Mouse (Mus musculus) hindbrain, embryonic 11.5 days (tissue): ENCODE measurements around the gene Adamtsl3. TPM values are rescaled to one million over a fixed set of nuclear protein-coding genes. Genes with fewer than 3 reads are reported as not detected.

Experiments used
- ATAC-seq: fragments of 200-750 bp; cut with Nextera tagmentation; 2 replicates; pipeline ENCODE4 v1.8.0; 2017; ENCODE audit warnings: mild to moderate bottlenecking, moderate TSS enrichment, moderate library complexity; ENCODE audit not compliant: low FRiP score
- DNase-seq: peaks from one replicate; pipeline ENCODE4 v3.0.0-alpha.2; 2015; ENCODE audit warnings: low spot score
- H3K27ac ChIP-seq: fragments of 300-500 bp; sonication (generic); 2 replicates; pipeline ENCODE4 v1.5.1; 2014; ENCODE audit warnings: mild to moderate bottlenecking, low read depth, low read length
- H3K27me3 ChIP-seq: fragments of 300-500 bp; sonication (generic); 2 replicates; pipeline ENCODE4 v1.6.1; 2014; ENCODE audit warnings: mild to moderate bottlenecking, low read length, moderate library complexity, mixed read lengths; ENCODE audit not compliant: control insufficient read depth, insufficient read depth
- H3K36me3 ChIP-seq: fragments of 300-500 bp; sonication (generic); 2 replicates; pipeline ENCODE4 v1.6.1; 2014; ENCODE audit warnings: mild to moderate bottlenecking, low read length, moderate library complexity, mixed read lengths; ENCODE audit not compliant: control insufficient read depth, insufficient read depth
- H3K4me1 ChIP-seq: fragments of 300-500 bp; sonication (generic); replicated peaks from 2 replicates; pipeline ENCODE4 v1.6.1; 2014; ENCODE audit warnings: low read length, mixed read lengths; ENCODE audit not compliant: control insufficient read depth, insufficient read depth
- H3K4me2 ChIP-seq: fragments of 300-500 bp; sonication (generic); replicated peaks from 2 replicates; pipeline ENCODE4 v1.6.1; 2014; ENCODE audit warnings: mild to moderate bottlenecking, low read depth, low read length
- H3K4me3 ChIP-seq: fragments of 300-500 bp; sonication (generic); 2 replicates; pipeline ENCODE4 v1.5.1; 2014; ENCODE audit warnings: low read depth, low read length
- H3K9ac ChIP-seq: fragments of 300-500 bp; sonication (generic); 2 replicates; pipeline ENCODE4 v1.6.1; 2014; ENCODE audit warnings: low read depth, low read length
- H3K9me3 ChIP-seq: fragments of 300-500 bp; sonication (generic); 2 replicates; pipeline ENCODE4 v1.6.1; 2016; ENCODE audit warnings: low read length; ENCODE audit not compliant: control insufficient read depth
- WGBS: fragments of 180-500 bp; shearing (Covaris S2); extraction: QIAGEN DNeasy Blood & Tissue Kit; methylation state at CpG from one replicate; pipeline ENCODE4 v1.1.7; 2014; 5-methylcytosine and 5-hydroxymethylcytosine counted together
- polyA plus RNA-seq: library from polyadenylated mRNA; unstranded; fragments of >200 nt; fragmentation: Nextera tagmentation; extraction: Ambion mirVana; gene quantifications from 2 replicates; pipeline ENCODE4 v1.2.1, GENCODE M21; 2014

The Adamtsl3 gene
- polyA plus RNA-seq, 1 experiment from 2014 or later = 0.66 TPM

DNA sequence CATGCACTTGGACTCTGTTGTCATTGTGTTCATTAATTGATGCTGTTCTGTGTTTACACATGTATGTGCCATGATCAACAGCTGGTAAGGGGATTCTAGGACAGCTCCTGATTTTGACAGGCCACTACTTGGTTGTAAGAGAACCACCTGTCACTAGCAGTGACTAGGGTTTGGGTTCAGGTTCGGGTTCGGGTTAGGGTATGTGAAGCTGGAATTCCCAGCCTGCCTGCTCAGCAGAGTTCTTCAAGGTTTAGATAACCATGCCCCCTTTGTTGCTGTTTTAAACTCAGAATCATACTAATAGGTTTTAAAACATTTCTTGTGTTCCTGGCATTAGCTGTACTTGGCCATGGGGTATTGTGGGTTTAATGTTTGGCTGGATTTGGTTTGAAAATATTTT is 11.2 kb downstream of the Adamtsl3 start:
- ATAC-seq (no peak), DNase-seq (no peak)
- Histone ChIP-seq H3K36me3 (no peaks in the 10 kb centered on the region), H3K9me3 (no peaks in the 10 kb centered on the region), H3K27ac (no peak overlapping the region), H3K9ac (no peak overlapping the region), H3K4me2 (no peak overlapping the region), H3K4me1 (no peaks in the 10 kb centered on the region), H3K27me3 (no peaks in the 10 kb centered on the region), H3K4me3 (no peak overlapping the region)
- 86% methylated on average over 2 of the region's 2 CpGs for WGBS

DNA sequence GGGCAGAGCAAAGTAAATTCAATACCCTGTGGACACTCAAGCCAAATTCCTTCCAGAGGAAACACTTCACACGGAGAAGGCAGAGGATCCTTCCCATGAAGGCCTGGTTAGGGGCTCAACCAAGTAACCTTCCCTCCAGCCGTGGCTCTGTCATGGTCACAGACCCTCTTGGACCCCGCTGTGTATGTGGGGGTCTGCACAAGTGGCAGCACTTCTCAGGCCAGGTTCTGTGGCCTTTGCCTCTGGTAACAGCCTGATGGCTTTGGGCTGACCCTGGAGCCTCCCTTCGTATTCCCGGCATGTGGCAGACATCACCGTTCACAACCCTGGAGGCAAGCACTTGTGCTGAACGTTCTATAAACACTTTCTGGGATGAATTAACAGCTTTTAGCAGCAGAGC is 14.3 kb downstream of the Adamtsl3 start:
- Histone ChIP-seq H3K4me3 (no peak overlapping the region), H3K27me3 (no peaks in the 10 kb centered on the region), H3K9me3 (no peaks in the 10 kb centered on the region), H3K27ac (no peak overlapping the region), H3K4me2 (no peak overlapping the region), H3K4me1 (no peaks in the 10 kb centered on the region), H3K9ac (no peak overlapping the region), H3K36me3 (no peaks in the 10 kb centered on the region)
- 80% methylated on average over 7 of the region's 7 CpGs for WGBS
- no peak for DNase-seq
- no peak for ATAC-seq

GRCm38 (mm10) chr7:82350421-82350820 is 14.9 kb downstream of the Adamtsl3 start:
- 78% methylated on average over 3 of the region's 3 CpGs for WGBS
- Histone ChIP-seq H3K4me1 (no peaks in the 10 kb centered on the region), H3K9me3 (no peaks in the 10 kb centered on the region), H3K4me2 (no peak overlapping the region), H3K4me3 (no peak overlapping the region), H3K9ac (no peak overlapping the region), H3K27me3 (no peaks in the 10 kb centered on the region), H3K27ac (no peak overlapping the region), H3K36me3 (no peaks in the 10 kb centered on the region)
- ATAC-seq = no peak
- DNase-seq = no peak

DNA sequence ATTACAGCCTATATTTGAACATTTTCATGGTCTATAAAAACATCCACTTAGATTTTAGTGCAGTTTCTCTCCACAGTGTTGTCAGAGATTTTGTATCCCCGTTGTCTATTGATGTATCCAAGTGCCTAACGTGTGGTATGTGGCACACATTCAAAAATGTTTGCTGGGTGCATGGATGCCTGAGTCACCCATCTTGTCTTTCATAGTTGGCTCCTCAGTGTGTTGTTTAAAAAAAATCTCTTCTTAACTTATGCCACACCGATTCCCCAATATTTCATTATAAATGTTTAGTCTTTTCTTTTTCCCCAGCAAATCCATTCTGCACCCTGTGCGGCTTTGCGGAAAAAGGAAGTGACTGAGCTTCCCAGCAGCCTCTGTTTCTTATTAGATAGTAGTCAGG is 23.7 kb downstream of the Adamtsl3 start:
- DNase-seq (no peak), ATAC-seq (no peak)
- H3K27me3 ChIP-seq = no peaks in the 10 kb centered on the region
- H3K9me3 ChIP-seq = no peaks in the 10 kb centered on the region
- no peak overlapping the region for H3K27ac ChIP-seq
- H3K36me3 ChIP-seq = no peaks in the 10 kb centered on the region
- no peaks in the 10 kb centered on the region for H3K4me1 ChIP-seq
- 87% methylated on average over 5 of the region's 5 CpGs for WGBS
- no peak overlapping the region for H3K4me3 ChIP-seq
- H3K9ac ChIP-seq = no peak overlapping the region
- H3K4me2 ChIP-seq = no peak overlapping the region

DNA sequence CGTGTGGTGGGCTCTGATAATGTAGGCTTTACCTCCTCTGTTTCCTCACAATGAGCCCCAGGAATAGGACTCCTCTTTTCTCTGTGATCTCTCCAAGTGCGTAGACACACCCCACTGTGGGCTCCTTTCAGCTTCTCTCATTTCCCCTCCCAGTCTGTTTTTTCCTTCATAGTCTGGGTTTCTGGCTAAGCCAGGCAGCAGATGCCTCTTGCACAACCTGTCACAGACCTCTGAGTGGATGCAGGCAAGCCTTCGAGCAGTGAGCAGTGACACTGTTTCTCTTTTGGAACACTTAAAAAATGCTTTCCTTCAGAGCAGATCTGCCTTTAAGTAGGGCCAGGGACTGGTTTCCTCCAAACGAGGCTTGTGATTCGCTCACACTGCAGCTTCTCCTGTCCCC is 24.2 kb downstream of the Adamtsl3 start:
- no peak overlapping the region for H3K4me2 ChIP-seq
- H3K27me3 ChIP-seq = no peaks in the 10 kb centered on the region
- no peaks in the 10 kb centered on the region for H3K9me3 ChIP-seq
- H3K4me1 ChIP-seq = no peaks in the 10 kb centered on the region
- no peak overlapping the region for H3K27ac ChIP-seq
- no peak overlapping the region for H3K4me3 ChIP-seq
- 65% methylated on average over 5 of the region's 5 CpGs for WGBS
- H3K36me3 ChIP-seq = no peaks in the 10 kb centered on the region
- ATAC-seq = no peak
- no peak for DNase-seq
- H3K9ac ChIP-seq = no peak overlapping the region

DNA sequence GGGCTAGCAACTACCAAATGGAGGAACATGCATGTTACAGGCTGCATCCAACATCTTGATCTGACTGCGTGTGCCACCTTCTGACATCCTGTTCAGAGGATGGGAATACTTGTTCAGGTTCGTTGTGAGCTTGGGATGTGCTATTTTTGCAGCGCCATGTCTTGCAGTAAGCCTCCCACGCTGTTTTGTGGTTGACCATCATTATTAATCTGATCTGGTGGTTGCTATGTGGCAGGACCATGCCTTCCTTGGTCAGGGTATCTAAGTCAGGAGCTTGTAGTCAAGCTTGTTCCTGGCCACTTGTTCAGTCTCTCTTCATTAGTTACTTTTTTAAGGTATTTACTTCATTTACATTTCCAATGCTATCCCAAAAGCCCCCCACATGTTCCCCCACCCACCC is 24.7 kb downstream of the Adamtsl3 start:
- 90% methylated on average over 4 of the region's 4 CpGs for WGBS
- Histone ChIP-seq H3K27me3 (no peaks in the 10 kb centered on the region), H3K9me3 (no peaks in the 10 kb centered on the region), H3K4me2 (no peak overlapping the region), H3K4me3 (no peak overlapping the region), H3K9ac (no peak overlapping the region), H3K27ac (no peak overlapping the region), H3K36me3 (no peaks in the 10 kb centered on the region), H3K4me1 (no peaks in the 10 kb centered on the region)
- no peak for DNase-seq
- no peak for ATAC-seq

- ATAC-seq = no peak
- H3K9ac ChIP-seq = no peak overlapping the region
- H3K27ac ChIP-seq = no peak overlapping the region
- H3K4me3 ChIP-seq = no peak overlapping the region
- no peaks in the 10 kb centered on the region for H3K9me3 ChIP-seq
- H3K36me3 ChIP-seq = no peaks in the 10 kb centered on the region
- no peaks in the 10 kb centered on the region for H3K4me1 ChIP-seq
- 72% methylated on average over 5 of the region's 5 CpGs for WGBS
- no peaks in the 10 kb centered on the region for H3K27me3 ChIP-seq
- no peak for DNase-seq
- H3K4me2 ChIP-seq = no peak overlapping the region
Observed at GRCm38 (mm10) chr7:82361127-82361526, 25.6 kb downstream of the Adamtsl3 start.

DNA sequence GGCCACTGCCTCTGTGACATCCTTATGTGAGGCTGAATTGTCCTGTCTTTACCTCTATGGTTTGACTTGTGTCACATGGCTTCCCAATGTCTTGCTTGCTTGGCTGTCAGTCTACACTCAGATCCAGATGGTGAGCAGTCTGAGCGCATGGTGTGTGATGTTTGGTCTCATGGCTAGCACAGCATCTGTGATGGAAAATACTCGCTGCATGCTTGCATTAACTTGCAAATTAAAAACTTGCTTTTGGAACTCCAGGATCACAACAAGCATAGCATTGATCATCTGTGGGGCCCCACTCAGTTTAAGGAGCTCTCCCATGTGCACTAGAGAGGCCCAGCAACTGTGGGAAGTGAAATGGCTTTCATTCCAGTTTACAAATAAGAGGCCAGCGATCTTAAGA is 29.1 kb downstream of the Adamtsl3 start:
- 86% methylated on average over 3 of the region's 3 CpGs for WGBS
- H3K27ac ChIP-seq = no peak overlapping the region
- ATAC-seq (no peak), DNase-seq (no peak)
- no peaks in the 10 kb centered on the region for H3K4me1 ChIP-seq
- H3K36me3 ChIP-seq = no peaks in the 10 kb centered on the region
- H3K27me3 ChIP-seq = no peaks in the 10 kb centered on the region
- H3K9ac ChIP-seq = no peak overlapping the region
- no peak overlapping the region for H3K4me3 ChIP-seq
- no peaks in the 10 kb centered on the region for H3K9me3 ChIP-seq
- H3K4me2 ChIP-seq = no peak overlapping the region

GRCm38 (mm10) chr7:82366056-82366455 is 30.6 kb downstream of the Adamtsl3 start:
- H3K27me3 ChIP-seq = no peaks in the 10 kb centered on the region
- no peaks in the 10 kb centered on the region for H3K9me3 ChIP-seq
- no peaks in the 10 kb centered on the region for H3K36me3 ChIP-seq
- 72% methylated on average over 4 of the region's 4 CpGs for WGBS
- H3K4me1 ChIP-seq = no peaks in the 10 kb centered on the region
- no peak overlapping the region for H3K9ac ChIP-seq
- DNase-seq = no peak
- ATAC-seq = no peak
- no peak overlapping the region for H3K4me3 ChIP-seq
- no peak overlapping the region for H3K27ac ChIP-seq
- H3K4me2 ChIP-seq = no peak overlapping the region
